Mouse (Mus musculus) heart, embryonic 12.5 days (tissue): ENCODE data around the gene Hs2st1. TPM values are rescaled to one million over a fixed set of nuclear protein-coding genes. Genes with fewer than 3 reads are reported as not detected.
A peak's percentile ranks its signal among the peaks of the same experiment; 100 is the strongest.
"Not testable (repeated sequence)": the region's sequence is repeated elsewhere in the genome, so short reads cannot be mapped to it uniquely, and the experiment has no call there.

Experiments
- ATAC-seq: fragments of 200-750 bp; cut with Nextera tagmentation; 2 replicates; pipeline ENCODE4 v1.8.0; 2017; ENCODE audit warnings: moderate TSS enrichment, moderate library complexity; ENCODE audit not compliant: insufficient number of reproducible peaks, low FRiP score
- H3K27ac ChIP-seq: fragments of 300-500 bp; sonication (generic); 2 replicates; pipeline ENCODE4 v1.5.1; 2016; ENCODE audit warnings: mild to moderate bottlenecking, moderate library complexity; ENCODE audit not compliant: poor library complexity, severe bottlenecking
- H3K27me3 ChIP-seq: fragments of 300-500 bp; sonication (generic); replicated peaks from 2 replicates; pipeline ENCODE4 v1.6.1; 2016; ENCODE audit warnings: mild to moderate bottlenecking, moderate library complexity
- H3K36me3 ChIP-seq: fragments of 300-500 bp; sonication (generic); 2 replicates; pipeline ENCODE4 v1.6.1; 2016; ENCODE audit warnings: mild to moderate bottlenecking, moderate library complexity
- H3K4me1 ChIP-seq: fragments of 300-500 bp; sonication (generic); replicated peaks from 2 replicates; pipeline ENCODE4 v1.6.1; 2016; ENCODE audit warnings: mild to moderate bottlenecking
- H3K4me2 ChIP-seq: fragments of 300-500 bp; sonication (generic); 2 replicates; pipeline ENCODE4 v1.6.1; 2016; ENCODE audit warnings: mild to moderate bottlenecking, moderate library complexity
- H3K4me3 ChIP-seq: fragments of 300-500 bp; sonication (generic); 2 replicates; pipeline ENCODE4 v1.5.1; 2016; ENCODE audit warnings: mild to moderate bottlenecking
- H3K9ac ChIP-seq: fragments of 300-500 bp; sonication (generic); 2 replicates; pipeline ENCODE4 v1.6.1; 2016; ENCODE audit warnings: mild to moderate bottlenecking, moderate library complexity
- H3K9me3 ChIP-seq: fragments of 300-500 bp; sonication (generic); replicated peaks from 2 replicates; pipeline ENCODE4 v1.6.1; 2016; ENCODE audit warnings: mild to moderate bottlenecking, moderate library complexity
- WGBS: fragments of 180-500 bp; shearing (Covaris S2); methylation state at CpG from one replicate; pipeline ENCODE4 v1.1.7; 2016; 5-methylcytosine and 5-hydroxymethylcytosine counted together
- polyA plus RNA-seq: library from polyadenylated mRNA; unstranded; fragments of >200 nt; fragmentation: Nextera tagmentation; extraction: Ambion mirVana; gene quantifications from 2 replicates; pipeline ENCODE4 v1.2.1, GENCODE M21; 2016

Hs2st1 gene
- polyA plus RNA-seq, 1 experiment from 2014 or later, result 11.7 TPM

GRCm38 (mm10) chr3:144606449-144606848, 36.5 kb upstream of the Hs2st1 start:
- Histone ChIP-seq H3K27me3 (no peaks in the 10 kb centered on the region), H3K4me3 (no peak overlapping the region), H3K4me2 (no peak overlapping the region), H3K9ac (no peak overlapping the region), H3K4me1 (peaks cover 27% of the 10 kb centered on the region), H3K36me3 (peaks cover 4% of the 10 kb centered on the region; the same call in 1 of the 2 replicates), H3K27ac (no peak overlapping the region), H3K9me3 (peaks cover 4% of the 10 kb centered on the region; the same call in 1 of the 2 replicates)
- 70% methylated on average over 4 of the region's 4 CpGs for WGBS
- ATAC-seq, result no peak

GRCm38 (mm10) chr3:144605811-144606210, 35.8 kb upstream of the Hs2st1 start:
- H3K4me3 ChIP-seq, H3K4me2 ChIP-seq, H3K27me3 ChIP-seq, ATAC-seq, H3K9me3 ChIP-seq, H3K27ac ChIP-seq, H3K9ac ChIP-seq: not testable (repeated sequence)
- Histone ChIP-seq H3K36me3 (peaks cover 10% of the 10 kb centered on the region), H3K4me1 (peaks cover 23% of the 10 kb centered on the region)
- 61% methylated on average over 7 of the region's 7 CpGs for WGBS

DNA sequence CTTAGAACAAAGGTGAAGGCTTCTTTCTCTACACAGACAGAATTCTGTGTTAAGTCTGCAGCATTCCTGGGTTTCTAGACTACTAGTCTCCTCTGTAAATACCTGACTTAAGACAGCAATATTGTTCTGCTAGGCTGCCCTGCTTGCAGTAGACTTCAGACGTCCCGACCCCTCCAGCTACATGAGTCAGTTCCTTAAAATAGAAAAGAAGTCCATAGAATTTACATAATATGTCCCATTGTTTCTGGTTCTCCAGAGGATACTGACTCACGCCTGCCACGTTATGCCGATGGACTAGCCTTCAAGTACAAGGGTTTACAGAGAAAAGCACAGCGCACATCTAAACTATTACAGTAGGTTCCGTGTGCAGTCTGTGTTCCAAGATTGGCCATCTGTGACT, 34.2 kb upstream of the Hs2st1 start:
- Histone ChIP-seq H3K27me3 (no peaks in the 10 kb centered on the region), H3K27ac (no peak overlapping the region), H3K9me3 (peaks cover 3% of the 10 kb centered on the region; the same call in 1 of the 2 replicates), H3K9ac (no peak overlapping the region), H3K36me3 (peaks cover 25% of the 10 kb centered on the region), H3K4me2 (no peak overlapping the region), H3K4me1 (peaks cover 23% of the 10 kb centered on the region), H3K4me3 (no peak overlapping the region)
- 44% methylated on average over 7 of the region's 7 CpGs for WGBS
- ATAC-seq, result no peak

DNA sequence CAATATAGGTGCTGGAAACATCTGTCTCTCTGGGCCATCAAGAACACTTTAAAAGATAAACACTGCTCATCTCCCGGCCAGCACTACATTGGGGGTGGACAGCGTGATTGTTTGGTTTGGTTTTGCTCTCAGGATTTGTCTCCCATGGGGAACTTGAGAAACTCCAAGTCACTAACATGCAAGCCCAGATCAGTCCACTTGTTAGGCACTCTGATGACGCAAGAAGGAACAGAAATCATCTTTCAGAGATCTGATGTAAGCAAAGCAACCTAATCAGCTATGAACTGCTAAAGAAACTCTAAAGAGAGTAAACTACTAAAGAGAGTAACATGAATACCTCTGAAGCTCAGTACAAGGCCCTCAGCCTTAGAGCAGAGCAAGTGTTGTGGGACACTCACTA, 33.6 kb upstream of the Hs2st1 start:
- no peak overlapping the region for H3K4me3 ChIP-seq
- H3K9me3 ChIP-seq, result no peaks in the 10 kb centered on the region
- peaks cover 26% of the 10 kb centered on the region for H3K36me3 ChIP-seq
- peaks cover 23% of the 10 kb centered on the region for H3K4me1 ChIP-seq
- H3K27me3 ChIP-seq, result no peaks in the 10 kb centered on the region
- no peak overlapping the region for H3K27ac ChIP-seq
- 74% methylated on average over 3 of the region's 3 CpGs for whole genome bisulfite sequencing
- ATAC-seq, result no peak
- H3K4me2 ChIP-seq, result no peak overlapping the region
- H3K9ac ChIP-seq, result no peak overlapping the region

DNA sequence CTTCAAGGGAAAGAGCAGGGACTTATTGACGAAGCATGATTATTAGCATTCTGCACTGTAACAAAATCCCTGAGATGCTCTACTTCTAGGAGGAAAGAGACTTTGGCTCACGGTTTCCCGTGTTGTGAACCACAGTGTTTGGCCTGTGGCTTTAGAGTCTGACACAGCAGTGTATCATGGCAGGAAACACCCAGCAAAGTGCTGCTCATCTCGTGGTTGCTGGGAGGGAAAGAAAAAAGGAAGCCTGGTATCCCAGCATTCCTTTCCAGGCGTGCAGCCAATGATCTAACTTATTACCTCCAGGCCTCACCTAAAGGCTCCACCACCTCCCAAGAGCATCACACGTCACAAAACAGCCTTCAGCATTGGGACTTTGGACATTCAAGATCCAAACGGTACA, 32.8 kb upstream of the Hs2st1 start:
- WGBS, result 74% methylated on average over 7 of the region's 7 CpGs

GRCm38 (mm10) chr3:144602413-144602812, 32.4 kb upstream of the Hs2st1 start:
- no peaks in the 10 kb centered on the region for H3K27me3 ChIP-seq
- ATAC-seq, result no peak
- H3K27ac ChIP-seq, result no peak overlapping the region

More for the DNA sequence above, 32.8 kb upstream of the Hs2st1 start:
- H3K36me3 ChIP-seq, result peaks cover 33% of the 10 kb centered on the region
- peaks cover 26% of the 10 kb centered on the region for H3K4me1 ChIP-seq
- no peak overlapping the region for H3K27ac ChIP-seq
- no peak overlapping the region for H3K9ac ChIP-seq
- H3K27me3 ChIP-seq, result no peaks in the 10 kb centered on the region
- no peaks in the 10 kb centered on the region for H3K9me3 ChIP-seq
- no peak overlapping the region for H3K4me2 ChIP-seq
- H3K4me3 ChIP-seq, result no peak overlapping the region
- ATAC-seq, result no peak

GRCm38 (mm10) chr3:144597790-144598467, 27.9 kb upstream of the Hs2st1 start:
- Histone ChIP-seq H3K36me3 (peaks cover 58% of the 10 kb centered on the region), H3K27ac (no peak overlapping the region; the same call in 1 of the 2 replicates), H3K9ac (no peak overlapping the region), H3K4me3 (no peak overlapping the region), H3K27me3 (no peaks in the 10 kb centered on the region), H3K4me1 (peaks cover 13% of the 10 kb centered on the region), H3K9me3 (no peaks in the 10 kb centered on the region), H3K4me2 (no peak overlapping the region)
- WGBS, result 72% methylated on average over 12 of the region's 12 CpGs
- ATAC-seq, result no peak

More at GRCm38 (mm10) chr3:144602413-144602812, 32.4 kb upstream of the Hs2st1 start:
- Histone ChIP-seq H3K36me3 (peaks cover 35% of the 10 kb centered on the region), H3K4me1 (peaks cover 28% of the 10 kb centered on the region), H3K9me3 (no peaks in the 10 kb centered on the region), H3K9ac (no peak overlapping the region), H3K4me2 (no peak overlapping the region), H3K4me3 (no peak overlapping the region)
- WGBS, result 47% methylated on average over 4 of the region's 4 CpGs

DNA sequence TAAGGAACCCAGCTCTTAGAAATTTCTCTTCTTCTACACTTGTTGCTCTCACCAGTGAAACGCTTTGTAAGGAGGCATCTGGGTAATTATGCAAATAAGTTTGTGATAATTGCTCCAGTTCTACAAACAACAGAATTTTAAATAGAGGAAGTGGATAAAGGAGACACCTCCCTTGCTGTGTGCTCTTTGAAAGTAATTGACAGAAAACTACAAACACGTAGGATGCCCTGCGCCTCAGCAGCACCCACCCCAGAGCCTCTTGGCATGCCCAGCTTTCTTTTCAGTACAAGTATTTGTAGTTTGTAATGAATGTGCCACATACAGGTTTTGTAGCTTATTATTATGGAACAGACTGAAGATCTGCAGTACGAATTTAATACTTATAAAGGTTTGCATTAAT, 27.1 kb upstream of the Hs2st1 start:
- H3K4me3 ChIP-seq, result no peak overlapping the region
- peaks cover 5% of the 10 kb centered on the region; the same call in 1 of the 2 replicates for H3K4me1 ChIP-seq
- no peaks in the 10 kb centered on the region for H3K27me3 ChIP-seq
- no peak overlapping the region for H3K27ac ChIP-seq
- no peak overlapping the region for H3K9ac ChIP-seq
- H3K4me2 ChIP-seq, result no peak overlapping the region
- H3K36me3 ChIP-seq, result peaks cover 61% of the 10 kb centered on the region
- ATAC-seq, result no peak
- WGBS, result 92% methylated on average over 4 of the region's 4 CpGs
- no peaks in the 10 kb centered on the region for H3K9me3 ChIP-seq

GRCm38 (mm10) chr3:144592992-144593785, 23.2 kb upstream of the Hs2st1 start:
- peaks cover 57% of the 10 kb centered on the region for H3K36me3 ChIP-seq
- H3K27me3 ChIP-seq, result no peaks in the 10 kb centered on the region
- 90% methylated on average over 9 of the region's 9 CpGs for WGBS
- H3K9ac ChIP-seq, result no peak overlapping the region
- no peak overlapping the region for H3K27ac ChIP-seq
- no peaks in the 10 kb centered on the region for H3K9me3 ChIP-seq
- no peak overlapping the region for H3K4me2 ChIP-seq
- H3K4me1 ChIP-seq, result 0 out of 2 replicates have a peak, but pooled peaks cover 8% of the 10 kb centered on the region
- no peak overlapping the region for H3K4me3 ChIP-seq
- no peak for ATAC-seq

- no peak overlapping the region for H3K9ac ChIP-seq
- no peak overlapping the region for H3K27ac ChIP-seq
- peaks cover 28% of the 10 kb centered on the region for H3K4me1 ChIP-seq
- 89% methylated on average over 8 of the region's 8 CpGs for WGBS
- no peak for ATAC-seq
- no peak overlapping the region for H3K4me3 ChIP-seq
- no peaks in the 10 kb centered on the region for H3K9me3 ChIP-seq
- H3K36me3 ChIP-seq, result peaks cover 45% of the 10 kb centered on the region
- no peak overlapping the region for H3K4me2 ChIP-seq
- no peaks in the 10 kb centered on the region for H3K27me3 ChIP-seq
Observed at GRCm38 (mm10) chr3:144589189-144589890, 19.4 kb upstream of the Hs2st1 start.

- Histone ChIP-seq H3K27me3 (no peaks in the 10 kb centered on the region), H3K9ac (no peak overlapping the region), H3K4me2 (no peak overlapping the region), H3K4me1 (peaks cover 49% of the 10 kb centered on the region), H3K27ac (peak overlapping the region; percentile 19; the same call in 1 of the 2 replicates), H3K4me3 (no peak overlapping the region), H3K36me3 (peaks cover 44% of the 10 kb centered on the region), H3K9me3 (no peaks in the 10 kb centered on the region)
- WGBS, result 86% methylated on average over 7 of the region's 7 CpGs
- no peak for ATAC-seq
Observed at GRCm38 (mm10) chr3:144586731-144587130, 16.8 kb upstream of the Hs2st1 start.
